Mouse (Mus musculus): Measurements from ENCODE around the gene Hdhd3.
A peak's percentile ranks its signal among the peaks of the same experiment; 100 is the strongest.

The Hdhd3 gene

DNA sequence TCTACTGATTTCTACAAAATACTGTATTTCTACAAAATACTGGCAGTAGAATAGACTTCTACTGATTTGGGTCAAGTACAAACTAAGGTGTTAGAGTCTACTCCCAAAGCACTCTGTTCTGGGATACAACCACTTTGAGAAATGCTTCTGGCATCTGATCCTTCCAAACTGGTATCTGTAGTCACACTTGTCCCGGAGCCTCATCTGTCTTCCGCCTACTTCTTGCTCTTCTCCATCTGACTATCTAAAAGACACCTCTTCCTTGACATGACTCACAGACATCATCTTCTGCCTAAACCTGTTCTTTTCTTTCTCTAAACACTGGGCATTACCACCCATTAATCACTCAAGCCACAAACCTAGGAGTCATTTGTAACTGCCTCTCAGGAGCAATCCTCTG is 31.2 kb downstream of the Hdhd3 start:
- DNase-seq: no peak

DNA sequence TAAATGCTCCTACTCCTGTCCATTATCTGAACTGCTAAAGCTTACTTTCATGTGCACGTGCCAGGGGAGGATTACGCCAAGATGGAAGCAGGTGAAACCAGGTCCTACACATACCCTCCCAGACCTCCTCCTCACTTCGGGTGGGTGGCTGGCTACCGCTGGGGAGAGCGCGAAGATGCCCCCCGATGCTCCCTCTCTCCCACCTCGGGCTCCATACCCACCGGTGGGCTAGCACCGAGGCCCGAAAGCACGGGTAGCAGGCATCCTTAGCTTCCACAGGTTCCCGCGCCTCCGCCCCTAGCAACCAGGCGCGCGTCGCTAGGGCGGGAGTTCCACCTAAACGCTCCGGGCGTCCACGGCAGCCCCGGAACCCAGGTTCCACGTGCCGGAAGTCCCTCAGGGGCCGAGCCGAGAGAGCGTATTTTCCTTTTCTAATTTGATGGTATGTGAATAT is 32.6 kb downstream of the Hdhd3 start, which contains the start of gene Wdr31:
Gene Wdr31, minus strand, starts transcription at position 299 of the 454 bp plus-strand sequence.
- peak; percentile 85 for DNase-seq

DNA sequence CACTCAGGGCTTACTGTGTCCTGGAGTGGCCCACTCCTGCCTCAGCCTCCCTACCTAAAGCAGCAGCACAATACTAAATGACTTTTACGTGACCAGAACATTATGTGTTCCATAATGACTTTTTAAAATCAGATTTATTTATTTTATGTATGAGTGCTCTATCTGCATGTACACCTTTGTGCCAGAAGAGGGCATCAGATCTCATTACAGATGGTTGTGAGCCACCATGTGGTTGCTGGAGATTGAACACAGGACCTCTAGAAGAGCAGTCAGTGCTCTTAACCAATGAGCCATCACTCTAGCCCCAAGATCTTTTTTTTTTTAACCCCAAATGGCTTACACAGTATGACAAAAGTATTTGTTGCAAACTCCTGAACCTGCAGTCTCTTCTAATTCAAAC is 35.1 kb downstream of the Hdhd3 start:
- no peak for DNase-seq

- no peak for DNase-seq
Measured at GRCm38 (mm10) chr4:62463124-62463523, 40.1 kb downstream of the Hdhd3 start.

DNA sequence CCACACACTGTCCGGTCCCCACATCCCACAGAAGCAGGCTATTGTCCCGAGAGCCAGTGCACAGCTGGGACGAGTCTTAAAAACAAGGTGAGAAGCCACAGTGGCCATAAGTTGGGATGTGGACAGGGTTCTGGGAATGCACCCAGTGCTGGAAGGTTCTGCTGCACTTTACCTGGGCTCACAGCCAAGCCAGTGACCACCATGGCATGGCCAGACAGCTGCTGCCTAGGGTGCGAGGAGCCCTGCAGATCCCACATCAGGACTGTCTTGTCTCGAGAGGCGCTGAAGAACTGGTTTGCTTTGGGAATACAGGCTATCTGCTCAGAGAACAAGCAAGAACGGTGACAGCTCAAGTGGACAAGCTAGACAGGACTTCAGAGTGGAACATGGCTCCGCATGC is 42.9 kb downstream of the Hdhd3 start:
- DNase-seq: no peak

DNA sequence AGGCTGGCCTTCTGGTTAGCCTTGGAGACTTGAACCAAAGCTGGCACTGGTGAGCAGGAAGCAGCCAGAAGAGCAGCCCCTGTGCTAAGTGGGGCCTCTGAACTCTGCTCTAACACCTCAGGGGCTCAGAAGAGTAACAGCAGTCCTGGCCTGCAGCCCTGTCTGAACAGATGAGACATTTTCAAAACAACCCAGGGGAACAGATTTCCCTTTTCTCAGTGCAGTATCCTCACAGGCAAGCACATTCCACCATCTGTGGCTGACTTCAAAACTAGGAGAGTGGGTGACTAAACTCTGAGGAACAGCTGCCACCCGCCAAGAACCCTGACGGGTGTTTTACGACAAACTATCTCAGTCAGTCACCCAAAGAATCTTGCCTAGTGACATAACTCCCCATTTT is 44.2 kb downstream of the Hdhd3 start:
- DNase-seq: peak; percentile 45

DNA sequence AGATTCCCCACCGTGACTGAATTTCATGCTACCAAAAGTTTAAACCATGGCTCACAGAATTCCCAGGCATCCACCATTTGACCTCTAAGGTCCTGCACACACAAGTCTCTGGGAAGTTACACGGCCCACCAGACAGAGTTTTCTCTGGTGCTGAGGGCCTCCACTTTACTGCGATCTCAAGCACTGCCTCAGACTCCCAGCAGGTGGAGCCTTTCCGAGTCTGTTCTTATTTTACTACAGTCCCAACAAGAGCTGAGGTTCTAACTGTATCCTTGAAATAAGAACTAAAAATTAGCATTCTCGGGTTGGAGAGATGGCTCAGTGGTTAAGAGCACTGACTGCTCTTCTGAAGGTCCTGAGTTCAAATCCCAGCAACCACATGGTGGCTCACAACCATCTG is 48.3 kb downstream of the Hdhd3 start:
- peak; percentile 19 for DNase-seq

Measured in right cerebral cortex, postnatal 25 days (tissue).